Mouse (Mus musculus) heart, embryonic 12.5 days (tissue): ENCODE measurements at regions not wholly inside any gene's neighbourhood (a gene's known extent, or its start where the extent isn't known, plus 50 kb on each side); places are given as distances from the start of the nearest gene placed in this dataset.

Source experiments
- ATAC-seq: fragments of 200-750 bp; cut with Nextera tagmentation; 2 replicates; pipeline ENCODE4 v1.8.0; 2017; ENCODE audit warnings: moderate TSS enrichment, moderate library complexity; ENCODE audit not compliant: insufficient number of reproducible peaks, low FRiP score
- H3K27ac ChIP-seq: fragments of 300-500 bp; sonication (generic); 2 replicates; pipeline ENCODE4 v1.5.1; 2016; ENCODE audit warnings: mild to moderate bottlenecking, moderate library complexity; ENCODE audit not compliant: poor library complexity, severe bottlenecking
- H3K27me3 ChIP-seq: fragments of 300-500 bp; sonication (generic); replicated peaks from 2 replicates; pipeline ENCODE4 v1.6.1; 2016; ENCODE audit warnings: mild to moderate bottlenecking, moderate library complexity
- H3K36me3 ChIP-seq: fragments of 300-500 bp; sonication (generic); 2 replicates; pipeline ENCODE4 v1.6.1; 2016; ENCODE audit warnings: mild to moderate bottlenecking, moderate library complexity
- H3K4me1 ChIP-seq: fragments of 300-500 bp; sonication (generic); replicated peaks from 2 replicates; pipeline ENCODE4 v1.6.1; 2016; ENCODE audit warnings: mild to moderate bottlenecking
- H3K4me2 ChIP-seq: fragments of 300-500 bp; sonication (generic); 2 replicates; pipeline ENCODE4 v1.6.1; 2016; ENCODE audit warnings: mild to moderate bottlenecking, moderate library complexity
- H3K4me3 ChIP-seq: fragments of 300-500 bp; sonication (generic); 2 replicates; pipeline ENCODE4 v1.5.1; 2016; ENCODE audit warnings: mild to moderate bottlenecking
- H3K9ac ChIP-seq: fragments of 300-500 bp; sonication (generic); 2 replicates; pipeline ENCODE4 v1.6.1; 2016; ENCODE audit warnings: mild to moderate bottlenecking, moderate library complexity
- H3K9me3 ChIP-seq: fragments of 300-500 bp; sonication (generic); replicated peaks from 2 replicates; pipeline ENCODE4 v1.6.1; 2016; ENCODE audit warnings: mild to moderate bottlenecking, moderate library complexity
- WGBS: fragments of 180-500 bp; shearing (Covaris S2); methylation state at CpG from one replicate; pipeline ENCODE4 v1.1.7; 2016; 5-methylcytosine and 5-hydroxymethylcytosine counted together

DNA sequence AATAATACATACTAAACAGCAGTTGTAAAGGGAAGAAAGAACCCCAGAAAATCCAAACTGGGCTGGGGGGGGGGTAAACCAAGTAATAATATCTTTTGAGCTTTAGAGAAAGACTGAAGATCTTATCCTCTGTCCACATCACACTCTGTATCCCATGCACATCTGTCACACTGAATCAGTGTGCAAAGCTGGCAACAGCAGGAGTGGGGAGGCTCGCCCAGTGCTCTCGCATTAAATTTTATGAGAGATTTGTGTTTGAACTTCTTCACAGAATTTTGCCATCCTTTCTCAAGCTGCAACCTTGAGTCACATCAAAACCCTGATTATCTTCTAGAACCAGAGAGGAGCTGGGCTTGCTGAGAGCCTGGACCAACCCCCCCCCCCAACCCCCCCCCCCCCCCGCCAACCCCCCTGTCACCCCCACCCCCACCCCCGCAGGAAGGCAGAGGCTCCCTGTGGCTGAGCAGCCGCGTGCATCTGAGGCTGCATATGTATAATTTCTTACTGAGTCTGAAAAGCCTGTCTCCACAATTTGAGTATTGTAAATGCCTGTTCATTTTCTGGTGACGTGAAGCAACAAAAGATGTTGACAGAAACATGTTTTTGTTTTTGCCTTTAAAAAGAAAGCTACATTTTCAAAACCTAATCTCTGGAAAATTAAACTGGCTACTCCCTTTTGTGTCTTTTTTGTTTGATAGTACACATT lies 59.0 kb upstream of the Kctd3 start:
- no peak for ATAC-seq
- no peaks in the 10 kb centered on the region for H3K36me3 ChIP-seq
- no peak overlapping the region for H3K4me3 ChIP-seq
- WGBS: 51% methylated on average over 6 of the region's 7 CpGs
- no peaks in the 10 kb centered on the region for H3K9me3 ChIP-seq
- no peak overlapping the region for H3K4me2 ChIP-seq
- no peaks in the 10 kb centered on the region for H3K27me3 ChIP-seq
- no peak overlapping the region for H3K9ac ChIP-seq
- H3K4me1 ChIP-seq: peaks cover 17% of the 10 kb centered on the region
- H3K27ac ChIP-seq: no peak overlapping the region

DNA sequence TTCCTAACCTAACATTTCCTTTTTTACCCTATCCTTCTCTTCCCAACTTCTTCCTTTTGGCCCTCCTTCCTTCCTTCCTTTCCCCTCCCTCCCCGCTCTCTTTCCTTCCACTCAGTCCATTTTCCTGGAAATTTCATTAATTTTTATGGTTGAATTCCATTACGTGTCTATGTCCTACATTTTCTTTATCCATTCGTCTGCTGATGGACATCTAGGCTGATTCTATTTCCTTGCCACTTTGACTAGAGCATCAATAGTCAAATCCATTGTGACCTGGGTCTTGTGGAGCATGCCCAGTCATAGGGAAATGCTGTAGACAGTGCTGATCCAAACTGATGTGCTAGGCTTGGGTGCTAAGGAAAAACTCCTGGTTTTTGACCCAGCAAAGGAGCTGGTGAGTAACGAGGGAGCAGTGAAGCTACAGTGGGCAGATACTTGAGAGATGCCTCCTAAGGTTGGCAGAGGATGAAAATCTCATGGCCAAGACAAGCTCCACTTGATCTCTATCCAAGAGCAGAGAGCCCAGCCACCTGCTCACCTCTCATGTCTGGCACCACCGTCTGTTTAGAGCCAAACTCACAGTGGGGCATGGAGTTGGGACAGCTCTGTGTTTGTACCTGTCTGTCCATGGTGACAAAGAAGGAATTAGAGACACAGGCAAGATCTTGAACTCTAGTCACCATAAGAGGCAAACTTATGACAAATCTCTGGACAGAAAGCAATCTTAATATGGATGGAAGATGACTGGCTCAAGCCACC lies 57.7 kb upstream of the Kctd3 start:
- Histone ChIP-seq H3K4me2 (no peak overlapping the region), H3K36me3 (no peaks in the 10 kb centered on the region), H3K27ac (no peak overlapping the region), H3K27me3 (no peaks in the 10 kb centered on the region), H3K9ac (no peak overlapping the region), H3K9me3 (no peaks in the 10 kb centered on the region), H3K4me1 (peaks cover 12% of the 10 kb centered on the region), H3K4me3 (no peak overlapping the region)
- WGBS: 86% methylated on average over 5 of the region's 5 CpGs
- no peak for ATAC-seq

DNA sequence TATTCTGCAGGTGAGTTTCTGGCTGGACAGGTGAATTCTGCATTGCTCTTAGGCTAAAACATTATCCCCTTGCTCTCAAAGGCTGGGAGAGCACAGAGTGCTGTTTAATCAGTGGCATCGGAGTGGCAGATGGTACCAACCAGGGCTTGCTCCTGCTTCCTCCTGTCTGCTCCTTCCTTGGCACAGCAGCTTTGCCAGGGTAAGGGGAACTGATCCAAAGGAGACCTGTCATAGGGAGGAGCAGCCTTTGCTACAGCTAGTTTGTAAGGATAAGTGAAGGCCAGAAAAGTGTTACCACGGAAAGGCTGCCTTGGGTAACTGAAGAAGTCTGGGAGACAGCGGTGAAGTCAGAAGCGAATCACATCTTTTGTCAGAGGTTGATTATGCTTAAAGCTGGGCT lies 57.0 kb upstream of the Kctd3 start:
- H3K4me2 ChIP-seq: no peak overlapping the region
- H3K4me1 ChIP-seq: peaks cover 12% of the 10 kb centered on the region
- no peak for ATAC-seq
- no peaks in the 10 kb centered on the region for H3K9me3 ChIP-seq
- WGBS: 84% methylated on average over 4 of the region's 4 CpGs
- no peak overlapping the region for H3K27ac ChIP-seq
- H3K9ac ChIP-seq: no peak overlapping the region
- H3K4me3 ChIP-seq: no peak overlapping the region
- no peaks in the 10 kb centered on the region for H3K36me3 ChIP-seq
- H3K27me3 ChIP-seq: no peaks in the 10 kb centered on the region

DNA sequence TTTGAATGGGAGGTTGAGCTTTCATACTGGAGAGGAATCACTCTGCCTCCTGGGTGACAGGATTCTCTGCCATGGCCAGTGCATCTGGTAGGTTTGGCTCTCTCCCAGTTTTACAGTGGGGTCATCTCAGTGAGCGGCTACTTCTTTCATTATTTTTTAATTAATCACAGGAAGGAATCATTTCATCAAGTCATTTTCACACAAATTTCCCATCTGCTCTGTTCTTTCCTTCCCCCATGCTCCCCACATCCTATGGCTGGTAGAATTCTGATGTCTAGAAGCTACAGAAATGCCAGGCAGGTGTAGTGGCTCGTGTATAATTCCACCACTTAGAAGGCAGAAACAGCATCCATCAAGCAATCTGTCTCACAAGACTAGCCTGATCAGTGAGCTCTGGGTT lies 56.1 kb upstream of the Kctd3 start:
- Histone ChIP-seq H3K4me2 (no peak overlapping the region), H3K4me3 (no peak overlapping the region), H3K27ac (no peak overlapping the region), H3K27me3 (no peaks in the 10 kb centered on the region), H3K9me3 (no peaks in the 10 kb centered on the region), H3K9ac (no peak overlapping the region), H3K4me1 (peaks cover 9% of the 10 kb centered on the region), H3K36me3 (no peaks in the 10 kb centered on the region)
- WGBS: 72% methylated on average over 2 of the region's 2 CpGs
- ATAC-seq: no peak

DNA sequence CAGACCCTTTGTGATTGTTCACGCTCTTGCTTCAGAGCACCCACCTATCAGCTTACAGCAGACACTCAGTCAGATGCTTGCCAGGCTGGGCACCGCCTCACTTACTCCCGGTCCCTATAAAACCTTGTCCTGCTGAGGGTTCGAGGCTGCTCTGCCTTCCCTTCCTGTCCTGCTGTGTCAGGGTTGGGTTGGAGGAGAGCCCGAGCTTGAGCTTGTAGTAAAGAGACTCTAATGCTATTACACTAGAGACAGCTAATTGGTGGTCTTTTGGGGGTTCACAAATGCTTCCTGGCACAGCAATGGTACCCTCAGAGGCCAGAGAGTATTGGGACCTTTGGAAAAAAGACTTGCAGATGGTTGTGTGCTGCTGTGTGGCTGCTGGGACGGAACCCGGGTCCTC lies 55.6 kb upstream of the Kctd3 start:
- ATAC-seq: no peak
- H3K4me2 ChIP-seq: no peak overlapping the region
- peaks cover 5% of the 10 kb centered on the region for H3K4me1 ChIP-seq
- WGBS: 85% methylated on average over 7 of the region's 7 CpGs
- no peaks in the 10 kb centered on the region for H3K9me3 ChIP-seq
- no peaks in the 10 kb centered on the region for H3K27me3 ChIP-seq
- H3K4me3 ChIP-seq: no peak overlapping the region
- no peak overlapping the region for H3K27ac ChIP-seq
- H3K9ac ChIP-seq: no peak overlapping the region
- H3K36me3 ChIP-seq: no peaks in the 10 kb centered on the region
